Mouse (Mus musculus) lung, adult 2 months (tissue): ENCODE results near the gene Gm21981.

Experiments used
- CTCF ChIP-seq: fragments of 200-500 bp; IDR thresholded peaks from 2 replicates; pipeline ENCODE4 v1.5.1; 2011; ENCODE audit warnings: mild to moderate bottlenecking, low read length, control low read depth; ENCODE audit not compliant: insufficient read depth
- POLR2A ChIP-seq: fragments of 200-500 bp; IDR thresholded peaks from 2 replicates; pipeline ENCODE4 v1.6.1; 2011; ENCODE audit warnings: low read depth, mild to moderate bottlenecking, control low read depth, low read length, borderline replicate concordance; ENCODE audit errors: extremely low read depth

DNA sequence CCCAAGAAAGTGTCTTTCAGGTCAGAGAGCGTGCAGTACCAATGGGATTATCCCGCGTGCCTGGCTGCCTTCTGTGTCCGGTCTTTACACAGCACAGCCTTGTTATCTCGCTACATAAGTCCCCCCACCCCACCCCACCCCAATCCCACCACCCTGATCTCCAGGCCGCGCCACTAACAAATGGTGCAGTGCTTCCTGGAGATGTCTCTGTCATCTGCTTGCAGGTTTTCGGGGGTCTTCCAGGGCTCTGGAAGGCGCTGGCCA is 6.0 kb downstream of the Gm21981 start, which contains the start of gene Tomm6:
- TF ChIP-seq POLR2A (no peak), CTCF (no peak)
